Mouse (Mus musculus) testis, adult 2 months (tissue): ENCODE results near the gene Smyd2. TPM values are rescaled to one million over a fixed set of nuclear protein-coding genes. Genes with fewer than 3 reads are reported as not detected.

ENCODE experiments used
- H3K27ac ChIP-seq: fragments of 200-500 bp; 2 replicates; pipeline ENCODE4 v1.5.1; 2012; ENCODE audit warnings: low read depth, low read length; ENCODE audit not compliant: control insufficient read depth, insufficient read depth
- H3K27me3 ChIP-seq: fragments of 200-500 bp; 2 replicates; pipeline ENCODE4 v1.6.1; 2012; ENCODE audit warnings: mild to moderate bottlenecking, low read length, moderate library complexity; ENCODE audit not compliant: control insufficient read depth, insufficient read depth
- H3K36me3 ChIP-seq: fragments of 200-500 bp; 2 replicates; pipeline ENCODE4 v1.6.1; 2012; ENCODE audit warnings: mild to moderate bottlenecking, low read length; ENCODE audit not compliant: control insufficient read depth, insufficient read depth
- H3K4me1 ChIP-seq: fragments of 200-500 bp; 2 replicates; pipeline ENCODE4 v1.6.1; 2012; ENCODE audit warnings: low read length; ENCODE audit not compliant: control insufficient read depth, insufficient read depth
- H3K4me3 ChIP-seq: fragments of 200-500 bp; 2 replicates; pipeline ENCODE4 v1.5.1; 2012; ENCODE audit warnings: low read depth, mild to moderate bottlenecking, low read length, moderate library complexity, mixed read lengths; ENCODE audit not compliant: control insufficient read depth
- CTCF ChIP-seq: fragments of 200-500 bp; IDR thresholded peaks from 2 replicates; pipeline ENCODE4 v1.5.1; 2012; ENCODE audit warnings: low read depth, mild to moderate bottlenecking, inconsistent platforms, low read length, moderate library complexity; ENCODE audit not compliant: control insufficient read depth, insufficient read depth, insufficient replicate concordance
- POLR2A ChIP-seq: fragments of 200-500 bp; IDR thresholded peaks from 2 replicates; pipeline ENCODE4 v1.6.1; 2012; ENCODE audit warnings: low read depth, mild to moderate bottlenecking, inconsistent platforms, low read length, moderate library complexity; ENCODE audit not compliant: control insufficient read depth
- polyA plus RNA-seq: library from polyadenylated mRNA; depleted of rRNA; stranded (reverse); fragments of >200 nt; gene quantifications from 2 replicates; pipeline ENCODE4 v1.2.3, GENCODE M21; 2012; rRNA removed

Smyd2 gene
- polyA plus RNA-seq, 1 experiment, result 22.1 TPM

- Histone ChIP-seq H3K36me3 (no peaks in the 10 kb centered on the region), H3K27ac (no peak overlapping the region)
- no peak for TF ChIP-seq CTCF
- TF ChIP-seq POLR2A, result no peak
These were observed 67.5 kb downstream of the Smyd2 start for GRCm38 (mm10) chr1:189854646-189855045.

GRCm38 (mm10) chr1:189852456-189852855 lies 69.7 kb downstream of the Smyd2 start:
- TF ChIP-seq POLR2A (no peak), CTCF (no peak)
- H3K4me3 ChIP-seq, result no peak overlapping the region
- no peaks in the 10 kb centered on the region for H3K36me3 ChIP-seq
- H3K27me3 ChIP-seq, result no peaks in the 10 kb centered on the region
- H3K4me1 ChIP-seq, result no peaks in the 10 kb centered on the region
- H3K27ac ChIP-seq, result no peak overlapping the region

More at GRCm38 (mm10) chr1:189854646-189855045, 67.5 kb downstream of the Smyd2 start:
- no peak overlapping the region for H3K4me3 ChIP-seq
- H3K4me1 ChIP-seq, result no peaks in the 10 kb centered on the region
- H3K27me3 ChIP-seq, result no peaks in the 10 kb centered on the region

GRCm38 (mm10) chr1:189852051-189852450 lies 70.1 kb downstream of the Smyd2 start:
- TF ChIP-seq POLR2A (no peak), CTCF (no peak)

GRCm38 (mm10) chr1:189849550-189849949 lies 72.6 kb downstream of the Smyd2 start:
- Histone ChIP-seq H3K4me1 (no peaks in the 10 kb centered on the region), H3K27me3 (no peaks in the 10 kb centered on the region), H3K4me3 (no peak overlapping the region), H3K27ac (no peak overlapping the region), H3K36me3 (no peaks in the 10 kb centered on the region)
- TF ChIP-seq CTCF (no peak), POLR2A (no peak)

More at GRCm38 (mm10) chr1:189852051-189852450, 70.1 kb downstream of the Smyd2 start:
- Histone ChIP-seq H3K27me3 (no peaks in the 10 kb centered on the region), H3K27ac (no peak overlapping the region), H3K36me3 (no peaks in the 10 kb centered on the region), H3K4me3 (no peak overlapping the region), H3K4me1 (no peaks in the 10 kb centered on the region)

- Histone ChIP-seq H3K27me3 (no peaks in the 10 kb centered on the region), H3K36me3 (no peaks in the 10 kb centered on the region), H3K4me3 (no peak overlapping the region), H3K27ac (no peak overlapping the region), H3K4me1 (no peaks in the 10 kb centered on the region)
- no peak for TF ChIP-seq CTCF
- TF ChIP-seq POLR2A, result no peak
These were observed 75.8 kb downstream of the Smyd2 start for GRCm38 (mm10) chr1:189846319-189846718.

GRCm38 (mm10) chr1:189834166-189834565 lies 88.0 kb downstream of the Smyd2 start:
- H3K27ac ChIP-seq, result no peak overlapping the region
- no peak for TF ChIP-seq POLR2A
- TF ChIP-seq CTCF, result no peak
- no peaks in the 10 kb centered on the region for H3K36me3 ChIP-seq
- H3K27me3 ChIP-seq, result no peaks in the 10 kb centered on the region
- no peak overlapping the region for H3K4me3 ChIP-seq
- no peaks in the 10 kb centered on the region for H3K4me1 ChIP-seq

GRCm38 (mm10) chr1:189833351-189833750 lies 88.8 kb downstream of the Smyd2 start:
- no peak overlapping the region for H3K27ac ChIP-seq
- H3K36me3 ChIP-seq, result no peaks in the 10 kb centered on the region
- TF ChIP-seq POLR2A (no peak), CTCF (no peak)

GRCm38 (mm10) chr1:189830797-189831232 lies 91.3 kb downstream of the Smyd2 start:
- Histone ChIP-seq H3K4me1 (no peaks in the 10 kb centered on the region), H3K4me3 (no peak overlapping the region), H3K36me3 (no peaks in the 10 kb centered on the region), H3K27ac (no peak overlapping the region), H3K27me3 (no peaks in the 10 kb centered on the region)
- TF ChIP-seq POLR2A (no peak), CTCF (no peak)

More at GRCm38 (mm10) chr1:189833351-189833750, 88.8 kb downstream of the Smyd2 start:
- Histone ChIP-seq H3K27me3 (no peaks in the 10 kb centered on the region), H3K4me1 (no peaks in the 10 kb centered on the region), H3K4me3 (no peak overlapping the region)

Other genes with a start within 250 kb of the Smyd2 start
- 10.2 and 12.6 TPM in 2 replicates for gene Cenpf, start 234.3 kb downstream of the Smyd2 start, polyA plus RNA-seq
- 3.3 and 3.9 TPM in 2 replicates for gene Ptpn14, start 194.1 kb downstream of the Smyd2 start, polyA plus RNA-seq
- gene Prox1, start 248.4 kb upstream of the Smyd2 start, polyA plus RNA-seq, result 7.0 and 7.8 TPM in 2 replicates